Mouse (Mus musculus) heart, postnatal 0 days (tissue): Measurements from ENCODE around the gene Crygc.

Experiments used
- CTCF ChIP-seq: IDR thresholded peaks from 2 replicates; pipeline ENCODE4 v1.5.1; 2016; ENCODE audit warnings: antibody characterized with exemption, control low read depth, low read depth
- EP300 ChIP-seq: IDR thresholded peaks from 2 replicates; pipeline ENCODE4 v1.6.1; 2016; ENCODE audit warnings: antibody characterized with exemption, low read depth

DNA sequence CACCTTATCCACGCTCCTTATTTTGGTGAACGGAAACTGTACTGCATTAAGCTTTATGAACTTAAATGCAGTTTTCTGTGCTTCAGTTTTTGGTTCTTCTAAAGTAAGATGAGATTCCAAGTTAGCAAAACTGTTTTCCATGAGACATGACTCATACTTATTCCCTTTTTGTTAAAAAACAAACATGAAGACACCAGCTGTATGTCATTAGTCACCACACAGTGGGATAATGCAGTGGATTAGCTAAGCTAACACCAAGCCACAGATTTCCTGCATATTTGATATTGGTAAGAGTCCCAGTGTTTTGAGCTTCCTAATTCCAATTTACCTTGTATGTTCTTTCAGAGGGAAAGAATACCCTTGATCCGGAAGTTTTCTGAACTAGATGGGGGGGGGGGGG is 18.1 kb upstream of the Crygc start:
- TF ChIP-seq CTCF (no peak), EP300 (no peak)
